Mouse (Mus musculus) midbrain, embryonic 12.5 days (tissue): ENCODE data around the gene Gm11444. TPM values are rescaled to one million over a fixed set of nuclear protein-coding genes. Genes with fewer than 3 reads are reported as not detected.
A peak's percentile ranks its signal among the peaks of the same experiment; 100 is the strongest.

ENCODE experiments used
- ATAC-seq: fragments of 200-750 bp; cut with Nextera tagmentation; 2 replicates; pipeline ENCODE4 v1.8.0; 2017; ENCODE audit warnings: low read depth, moderate TSS enrichment, moderate library complexity; ENCODE audit not compliant: low FRiP score
- H3K27ac ChIP-seq: fragments of 300-500 bp; sonication (generic); replicated peaks from 2 replicates; pipeline ENCODE4 v1.5.1; 2016; ENCODE audit warnings: mild to moderate bottlenecking
- H3K27me3 ChIP-seq: fragments of 300-500 bp; sonication (generic); 2 replicates; pipeline ENCODE4 v1.6.1; 2016; ENCODE audit warnings: mild to moderate bottlenecking
- H3K36me3 ChIP-seq: fragments of 300-500 bp; sonication (generic); 2 replicates; pipeline ENCODE4 v1.6.1; 2016
- H3K4me1 ChIP-seq: fragments of 300-500 bp; sonication (generic); 2 replicates; pipeline ENCODE4 v1.6.1; 2016
- H3K4me2 ChIP-seq: fragments of 300-500 bp; sonication (generic); replicated peaks from 2 replicates; pipeline ENCODE4 v1.6.1; 2016; ENCODE audit warnings: mild to moderate bottlenecking, moderate library complexity
- H3K4me3 ChIP-seq: fragments of 300-500 bp; sonication (generic); 2 replicates; pipeline ENCODE4 v1.5.1; 2016; ENCODE audit warnings: mild to moderate bottlenecking
- H3K9ac ChIP-seq: fragments of 300-500 bp; sonication (generic); replicated peaks from 2 replicates; pipeline ENCODE4 v1.6.1; 2016; ENCODE audit warnings: mild to moderate bottlenecking, moderate library complexity
- H3K9me3 ChIP-seq: fragments of 300-500 bp; sonication (generic); 2 replicates; pipeline ENCODE4 v1.6.1; 2016; ENCODE audit warnings: mild to moderate bottlenecking
- WGBS: fragments of 180-500 bp; shearing (Covaris S2); methylation state at CpG from one replicate; pipeline ENCODE4 v1.1.7; 2016; 5-methylcytosine and 5-hydroxymethylcytosine counted together
- polyA plus RNA-seq: library from polyadenylated mRNA; unstranded; fragments of >200 nt; fragmentation: Nextera tagmentation; extraction: Ambion mirVana; gene quantifications from 2 replicates; pipeline ENCODE4 v1.2.1, GENCODE M21; 2016

Gene Gm11444
- polyA plus RNA-seq, 1 experiment from 2014 or later: not detected

- Histone ChIP-seq H3K9ac (no peak overlapping the region), H3K4me3 (no peak overlapping the region), H3K9me3 (no peaks in the 10 kb centered on the region), H3K4me1 (peaks cover 28% of the 10 kb centered on the region), H3K27ac (no peak overlapping the region), H3K4me2 (no peak overlapping the region), H3K27me3 (peaks cover 89% of the 10 kb centered on the region), H3K36me3 (no peaks in the 10 kb centered on the region)
- ATAC-seq: no peak
- 13% methylated on average over 8 of the region's 8 CpGs for WGBS
Measured at GRCm38 (mm10) chr11:85889056-85889729, 39.1 kb upstream of the Gm11444 start.

GRCm38 (mm10) chr11:85888451-85888961, 38.4 kb upstream of the Gm11444 start:
- Histone ChIP-seq H3K36me3 (no peaks in the 10 kb centered on the region), H3K9ac (no peak overlapping the region), H3K27ac (no peak overlapping the region), H3K27me3 (peaks cover 87% of the 10 kb centered on the region), H3K4me2 (no peak overlapping the region), H3K4me1 (peaks cover 25% of the 10 kb centered on the region), H3K4me3 (0 out of 2 replicates have a peak overlapping the region, but pooled peaks have one; percentile 1), H3K9me3 (no peaks in the 10 kb centered on the region)
- WGBS: 2% methylated on average over 26 of the region's 26 CpGs
- no peak for ATAC-seq

GRCm38 (mm10) chr11:85887801-85888450, 37.8 kb upstream of the Gm11444 start:
- Histone ChIP-seq H3K36me3 (no peaks in the 10 kb centered on the region), H3K9me3 (no peaks in the 10 kb centered on the region), H3K27me3 (peaks cover 87% of the 10 kb centered on the region), H3K4me1 (peaks cover 25% of the 10 kb centered on the region), H3K4me2 (no peak overlapping the region), H3K9ac (no peak overlapping the region), H3K4me3 (0 out of 2 replicates have a peak overlapping the region, but pooled peaks have one; percentile 1), H3K27ac (no peak overlapping the region)
- WGBS: 1% methylated on average over 17 of the region's 17 CpGs
- no peak for ATAC-seq

DNA sequence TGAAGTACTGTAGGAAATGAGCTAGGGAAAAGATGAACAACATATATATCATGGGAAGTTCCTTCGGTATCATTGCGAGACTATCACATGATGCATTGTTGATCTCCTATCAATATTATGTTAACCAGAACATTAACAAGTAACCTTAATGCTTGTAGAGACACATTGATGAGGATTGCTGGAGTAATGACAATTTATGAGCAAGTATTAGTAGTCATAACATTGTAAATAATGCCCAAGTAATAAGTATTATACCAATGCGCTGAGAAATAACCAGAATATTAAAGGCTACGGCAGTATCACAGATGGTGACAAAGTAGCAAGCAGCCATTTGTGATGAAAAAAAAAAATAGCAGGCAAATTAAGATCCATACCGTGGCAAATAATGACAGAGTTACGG, 37.1 kb upstream of the Gm11444 start:
- no peak overlapping the region for H3K4me3 ChIP-seq
- ATAC-seq: no peak

DNA sequence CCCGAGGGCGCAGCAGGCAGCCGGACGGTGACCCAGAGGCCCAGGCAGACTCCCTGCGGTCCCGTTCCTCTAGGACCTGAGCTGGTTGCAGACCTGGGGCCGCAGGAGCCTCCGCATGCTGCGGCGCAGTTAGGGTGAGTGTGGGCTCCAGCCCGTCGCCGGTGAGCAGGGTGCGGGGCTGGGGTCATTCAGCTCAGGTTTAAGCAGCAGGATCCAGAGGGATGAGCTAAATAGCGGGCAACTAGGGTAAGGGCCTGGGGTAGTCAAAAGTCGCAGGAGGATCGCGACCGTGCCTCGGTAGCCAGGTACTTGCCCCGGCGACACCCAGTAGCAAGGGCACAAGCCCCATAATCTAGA, 36.3 kb upstream of the Gm11444 start:
- peaks cover 25% of the 10 kb centered on the region for H3K4me1 ChIP-seq
- H3K4me3 ChIP-seq: peak overlapping the region; percentile 17; the same call in 1 of the 2 replicates
- peak overlapping the region; percentile 22; the same call in 1 of the 2 replicates for H3K4me2 ChIP-seq
- peaks cover 86% of the 10 kb centered on the region for H3K27me3 ChIP-seq
- WGBS: under 1% methylated on average over 22 of the region's 22 CpGs
- no peak overlapping the region for H3K27ac ChIP-seq
- no peak overlapping the region for H3K9ac ChIP-seq
- no peaks in the 10 kb centered on the region for H3K36me3 ChIP-seq
- no peaks in the 10 kb centered on the region for H3K9me3 ChIP-seq
- ATAC-seq: peak; percentile 23; the same call in 1 of the 2 replicates

More for the DNA sequence above, 37.1 kb upstream of the Gm11444 start:
- H3K4me2 ChIP-seq: no peak overlapping the region
- H3K27ac ChIP-seq: no peak overlapping the region
- no peaks in the 10 kb centered on the region for H3K36me3 ChIP-seq
- WGBS: 20% methylated on average over 6 of the region's 6 CpGs
- H3K27me3 ChIP-seq: peaks cover 86% of the 10 kb centered on the region
- H3K4me1 ChIP-seq: peaks cover 25% of the 10 kb centered on the region
- H3K9ac ChIP-seq: no peak overlapping the region
- H3K9me3 ChIP-seq: no peaks in the 10 kb centered on the region

DNA sequence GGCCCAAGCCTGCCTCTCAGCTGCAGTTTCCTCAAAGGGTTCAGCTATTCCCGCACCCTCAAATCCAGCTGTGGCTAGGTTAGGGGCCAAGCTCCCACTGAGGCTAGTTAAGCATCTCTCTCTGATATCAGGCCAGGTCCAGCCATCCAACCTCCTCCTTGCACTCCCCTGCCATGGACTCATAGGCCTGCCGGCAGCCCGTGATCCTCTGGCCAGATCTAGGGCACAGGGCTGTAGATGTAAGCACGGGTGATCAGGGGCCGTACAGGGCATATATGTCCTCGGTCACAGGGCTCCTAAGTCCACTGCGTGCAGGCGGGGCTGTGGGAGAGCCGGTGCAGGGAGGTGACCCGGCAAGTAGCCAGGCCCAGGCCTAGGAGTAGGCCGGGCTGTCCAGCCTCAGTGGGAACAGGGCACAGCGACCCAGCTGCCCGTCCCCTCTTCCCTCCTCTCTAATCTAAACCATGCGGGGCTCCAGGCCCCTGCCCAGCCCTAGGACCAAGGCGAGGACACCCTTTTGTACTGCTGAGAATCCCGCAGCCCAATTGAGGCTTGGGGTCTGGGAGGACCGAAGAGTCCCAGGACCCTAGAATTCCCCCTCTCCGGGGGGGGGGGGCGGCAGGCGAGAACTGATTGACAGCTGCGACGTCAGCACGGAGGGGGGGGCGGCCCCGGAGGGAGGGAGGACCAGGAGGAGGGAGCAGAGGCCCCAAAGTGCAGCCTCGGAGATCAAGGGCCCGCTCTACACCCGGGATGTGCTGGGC, 35.7 kb upstream of the Gm11444 start, which contains the start of gene Tbx4:
TSS of gene Tbx4 (plus strand) at position 758 of the 764 bp plus-strand sequence.
- H3K4me3 ChIP-seq: peak within 1 kb of the TSS; percentile 17; the same call in 1 of the 2 replicates
- WGBS: 8% methylated on average over 21 of the region's 28 CpGs
- no peaks in the 10 kb centered on the region for H3K9me3 ChIP-seq
- H3K27me3 ChIP-seq: peaks cover 85% of the 10 kb centered on the region
- H3K4me1 ChIP-seq: peaks cover 23% of the 10 kb centered on the region
- no peaks in the 10 kb centered on the region for H3K36me3 ChIP-seq
- H3K4me2 ChIP-seq: peak within 1 kb of the TSS; percentile 22; the same call in 1 of the 2 replicates
- no peak within 1 kb of the TSS for H3K9ac ChIP-seq
- ATAC-seq: peak; percentile 23
- no peak within 1 kb of the TSS for H3K27ac ChIP-seq

- Histone ChIP-seq H3K4me2 (no peak overlapping the region), H3K27me3 (peaks cover 78% of the 10 kb centered on the region), H3K9ac (no peak overlapping the region), H3K4me3 (no peak overlapping the region), H3K36me3 (no peaks in the 10 kb centered on the region), H3K4me1 (peaks cover 13% of the 10 kb centered on the region; the same call in 1 of the 2 replicates), H3K9me3 (no peaks in the 10 kb centered on the region), H3K27ac (no peak overlapping the region)
- ATAC-seq: no peak
- 45% methylated on average over 4 of the region's 4 CpGs for WGBS
Measured at GRCm38 (mm10) chr11:85884498-85884897, 34.4 kb upstream of the Gm11444 start.

GRCm38 (mm10) chr11:85876059-85876788, 26.1 kb upstream of the Gm11444 start:
- Histone ChIP-seq H3K9ac (no peak overlapping the region), H3K4me2 (no peak overlapping the region), H3K9me3 (no peaks in the 10 kb centered on the region), H3K4me1 (no peaks in the 10 kb centered on the region), H3K27me3 (peaks cover 30% of the 10 kb centered on the region), H3K4me3 (no peak overlapping the region), H3K36me3 (no peaks in the 10 kb centered on the region), H3K27ac (no peak overlapping the region)
- no peak for ATAC-seq
- 60% methylated on average over 24 of the region's 24 CpGs for WGBS

GRCm38 (mm10) chr11:85864363-85864762, 14.2 kb upstream of the Gm11444 start:
- H3K4me1 ChIP-seq: no peaks in the 10 kb centered on the region
- no peak overlapping the region for H3K9ac ChIP-seq
- ATAC-seq: no peak
- H3K36me3 ChIP-seq: no peaks in the 10 kb centered on the region
- no peak overlapping the region for H3K4me3 ChIP-seq
- 40% methylated on average over 7 of the region's 7 CpGs for WGBS
- no peaks in the 10 kb centered on the region for H3K9me3 ChIP-seq
- peaks cover 7% of the 10 kb centered on the region; the same call in 1 of the 2 replicates for H3K27me3 ChIP-seq
- no peak overlapping the region for H3K4me2 ChIP-seq
- H3K27ac ChIP-seq: no peak overlapping the region

GRCm38 (mm10) chr11:85857997-85858698, 8.0 kb upstream of the Gm11444 start:
- Histone ChIP-seq H3K9ac (no peak overlapping the region), H3K9me3 (no peaks in the 10 kb centered on the region), H3K4me1 (peaks cover 13% of the 10 kb centered on the region), H3K36me3 (no peaks in the 10 kb centered on the region), H3K4me3 (no peak overlapping the region), H3K27me3 (peaks cover 13% of the 10 kb centered on the region), H3K27ac (peak overlapping the region; percentile 50), H3K4me2 (0 out of 2 replicates have a peak overlapping the region, but pooled peaks have one; percentile 15)
- whole genome bisulfite sequencing: 10% methylated on average over 6 of the region's 6 CpGs
- peak; percentile 66 for ATAC-seq

GRCm38 (mm10) chr11:85850758-85851157, 625 bp upstream of the Gm11444 start:
- Histone ChIP-seq H3K4me2 (no peak overlapping the region), H3K9ac (no peak overlapping the region), H3K9me3 (no peaks in the 10 kb centered on the region), H3K27me3 (peaks cover 38% of the 10 kb centered on the region), H3K36me3 (no peaks in the 10 kb centered on the region), H3K27ac (no peak overlapping the region), H3K4me1 (peaks cover 6% of the 10 kb centered on the region; the same call in 1 of the 2 replicates), H3K4me3 (no peak overlapping the region)
- 40% methylated on average over 6 of the region's 6 CpGs for WGBS
- no peak for ATAC-seq
